Mouse (Mus musculus) testis, postnatal 10 days (tissue): ENCODE measurements around the gene Mn1.
A peak's percentile ranks its signal among the peaks of the same experiment; 100 is the strongest.

Source experiments
- DNase-seq: peaks from one replicate; pipeline ENCODE4 v3.0.0; 2021; ENCODE audit warnings: low spot score

Gene Mn1

GRCm38 (mm10) chr5:111416591-111417374 lies at the start of gene Mn1:
TSS of gene Mn1 (plus strand) at chr5:111417362.
- DNase-seq = peak; percentile 88

- no peak for DNase-seq
Observed at GRCm38 (mm10) chr5:111367937-111368517, 49.1 kb upstream of the Mn1 start.

- DNase-seq = no peak
Observed at GRCm38 (mm10) chr5:111368576-111368975, 48.6 kb upstream of the Mn1 start.

GRCm38 (mm10) chr5:111375616-111376015 lies 41.5 kb upstream of the Mn1 start:
- peak; percentile 34 for DNase-seq

- no peak for DNase-seq
Observed at GRCm38 (mm10) chr5:111376276-111377020, 40.7 kb upstream of the Mn1 start.

- no peak for DNase-seq
Observed at GRCm38 (mm10) chr5:111378126-111378993, 38.8 kb upstream of the Mn1 start.

GRCm38 (mm10) chr5:111383335-111383734 lies 33.8 kb upstream of the Mn1 start:
- no peak for DNase-seq

- DNase-seq = peak; percentile 63
Observed at GRCm38 (mm10) chr5:111390911-111391310, 26.3 kb upstream of the Mn1 start.

- no peak for DNase-seq
Observed at GRCm38 (mm10) chr5:111391485-111391884, 25.7 kb upstream of the Mn1 start.

GRCm38 (mm10) chr5:111393346-111394197 lies 23.6 kb upstream of the Mn1 start:
- DNase-seq = peak; percentile 82

- DNase-seq = no peak
Observed at GRCm38 (mm10) chr5:111394198-111395053, 22.7 kb upstream of the Mn1 start.

- DNase-seq = no peak
Observed at GRCm38 (mm10) chr5:111395771-111396170, 21.4 kb upstream of the Mn1 start.

- no peak for DNase-seq
Observed at GRCm38 (mm10) chr5:111396199-111396598, 21.0 kb upstream of the Mn1 start.

GRCm38 (mm10) chr5:111398471-111398870 lies 18.7 kb upstream of the Mn1 start:
- DNase-seq = no peak

- no peak for DNase-seq
Observed at GRCm38 (mm10) chr5:111399271-111399670, 17.9 kb upstream of the Mn1 start.

GRCm38 (mm10) chr5:111401879-111402650 lies 15.1 kb upstream of the Mn1 start:
- DNase-seq = peak; percentile 47

GRCm38 (mm10) chr5:111402651-111402996 lies 14.5 kb upstream of the Mn1 start:
- peak; percentile 41 for DNase-seq

GRCm38 (mm10) chr5:111404721-111405120 lies 12.4 kb upstream of the Mn1 start:
- no peak for DNase-seq

- no peak for DNase-seq
Observed at GRCm38 (mm10) chr5:111408470-111409105, 8.6 kb upstream of the Mn1 start.
